ENCODE assay signal across 18 mouse cellular contexts in the genomic region with DNA sequence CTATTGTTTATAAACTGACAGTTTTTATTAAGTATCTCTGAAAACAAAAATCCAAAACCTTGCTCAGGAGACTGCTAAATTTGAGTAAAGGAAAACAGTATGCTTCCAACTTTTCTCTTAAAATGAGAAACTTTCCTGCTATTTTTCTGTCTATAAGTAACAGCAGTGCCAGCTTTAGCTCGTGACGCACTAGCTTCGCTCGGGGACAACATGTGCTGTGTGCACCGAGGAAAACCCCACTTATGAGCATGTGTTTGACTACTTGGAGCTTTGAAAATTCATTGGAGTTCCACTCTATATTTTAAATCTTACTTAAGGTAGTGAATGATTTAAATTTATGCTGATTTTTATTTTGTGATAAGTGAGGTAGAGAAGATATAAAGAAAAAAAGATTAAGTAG.
"Had no signal": no experiment of that assay in that cellular context is flagged by ENCODE, and none has a peak within 500 bp of the region (broad histone marks: within the 10 kb centered on the region; RNA-seq: fewer than 3 reads in every experiment).

No protein-coding gene starts in this region.

- H3K4me3 ChIP-seq: midbrain, embryonic 10.5 days; midbrain, embryonic 12.5 days; myocyte; neural tube, embryonic 13.5 days; neural tube, embryonic 15.5 days had no signal

- H3K4me1 ChIP-seq: midbrain, embryonic 10.5 days; midbrain, embryonic 12.5 days; neural tube, embryonic 13.5 days; neural tube, embryonic 15.5 days had no signal

- H3K9ac ChIP-seq: liver, embryonic 14.5 days; lung, embryonic 14.5 days; midbrain, embryonic 12.5 days; neural tube, embryonic 13.5 days; neural tube, embryonic 15.5 days had no signal

- H3K27ac ChIP-seq: liver, embryonic 14.5 days; midbrain, embryonic 10.5 days; midbrain, embryonic 12.5 days; neural tube, embryonic 13.5 days; neural tube, embryonic 15.5 days had no signal

- H3K27me3 ChIP-seq: midbrain, embryonic 12.5 days; neural tube, embryonic 13.5 days; neural tube, embryonic 15.5 days had no signal

- DNase-seq: lung, adult 18-20 months; lung, embryonic 14.5 days; lung, postnatal 10 days; lung, postnatal 4 days; midbrain, embryonic 14.5 days; retina, postnatal 1 day; right cerebral cortex, postnatal 25 days; right cerebral cortex, postnatal 4 days; spleen, adult 18-20 months; thymus, adult 2 months; thymus, postnatal 25 days; thymus, postnatal 4 days had no signal
